Mouse (Mus musculus) R1 (cell line): ENCODE results near the gene Lce1b.

Experiments
- DNase-seq: peaks from one replicate; pipeline ENCODE4 v3.0.0-alpha.2; 2018; ENCODE audit warnings: low read depth, low spot score

Lce1b gene

DNA sequence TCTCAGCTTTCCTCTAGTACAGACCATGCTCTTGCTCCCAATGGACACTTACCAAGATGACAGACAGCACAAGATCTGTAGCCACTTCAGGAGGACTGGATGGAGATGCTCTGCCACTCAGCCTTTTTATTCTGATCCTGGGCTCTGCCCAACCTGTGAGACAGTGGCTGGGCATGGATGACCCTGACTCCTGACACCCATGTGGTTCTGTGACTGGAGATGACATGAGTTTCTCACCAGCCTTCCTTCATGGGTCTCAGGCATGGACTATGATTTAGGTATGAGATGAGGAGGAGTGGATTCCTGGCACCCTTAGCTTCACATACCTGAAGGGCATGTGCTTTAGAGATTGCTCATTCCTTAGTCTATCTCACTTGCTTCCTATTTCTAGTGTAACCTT lies at the start of gene Lce1b:
Lce1b (minus strand) TSS at position 101 of the 400 bp plus-strand sequence.
- no peak for DNase-seq

DNA sequence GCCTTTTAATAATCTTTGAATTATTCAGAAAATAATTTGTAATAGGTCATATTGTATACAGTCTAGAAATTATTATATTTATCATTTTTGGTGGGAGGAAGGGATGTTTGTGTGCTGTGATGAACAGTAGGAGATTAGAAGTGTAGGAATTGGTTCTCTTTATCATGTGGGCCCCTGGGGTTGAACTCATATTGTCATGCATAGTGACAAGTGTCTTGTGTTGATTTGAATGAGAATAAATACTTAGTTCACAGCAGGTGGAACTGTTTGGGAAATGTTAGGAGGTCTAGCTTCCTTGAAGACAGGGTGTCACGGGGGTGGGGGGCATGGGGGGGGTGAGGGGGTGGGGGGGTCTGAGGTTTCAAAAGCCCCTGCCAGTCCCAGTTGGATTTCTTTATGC lies 37.9 kb upstream of the Lce1b start:
- DNase-seq: peak; percentile 80

DNA sequence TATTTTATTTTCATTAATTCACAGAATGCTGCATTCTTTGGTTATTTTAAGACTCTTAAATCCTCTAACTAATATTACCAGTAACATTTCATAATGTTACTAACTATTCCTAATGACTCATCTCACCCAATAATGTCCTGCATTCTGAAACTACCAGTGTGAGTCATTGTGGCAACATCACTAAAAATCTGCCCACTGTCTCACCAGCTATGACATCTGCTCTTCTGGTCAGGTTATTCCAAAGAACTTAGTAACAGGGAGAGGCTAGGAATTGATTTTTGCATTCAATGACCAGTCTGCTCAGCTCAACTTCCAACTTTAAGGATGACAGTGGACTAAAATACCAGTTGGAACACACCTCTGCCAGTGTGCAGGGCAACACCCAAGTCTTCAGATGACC lies 35.0 kb upstream of the Lce1b start:
- DNase-seq: no peak

DNA sequence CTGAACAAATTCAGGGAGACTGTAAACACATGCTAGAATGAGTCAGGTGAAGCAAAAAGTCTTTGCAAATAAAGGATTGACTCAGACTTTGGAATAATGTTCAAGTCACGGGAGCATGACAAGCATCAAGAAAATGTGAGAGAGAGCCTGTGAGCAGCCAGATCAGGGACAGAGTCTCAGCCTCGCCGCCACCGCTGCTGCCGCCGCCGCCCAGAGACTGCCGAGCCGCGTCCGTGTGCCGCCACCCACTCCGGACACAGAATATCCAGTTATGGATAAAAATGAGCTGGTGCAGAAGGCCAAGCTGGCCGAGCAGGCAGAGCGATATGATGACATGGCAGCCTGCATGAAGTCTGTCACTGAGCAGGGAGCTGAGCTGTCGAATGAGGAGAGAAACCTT lies 32.4 kb upstream of the Lce1b start:
- peak; percentile 18 for DNase-seq

DNA sequence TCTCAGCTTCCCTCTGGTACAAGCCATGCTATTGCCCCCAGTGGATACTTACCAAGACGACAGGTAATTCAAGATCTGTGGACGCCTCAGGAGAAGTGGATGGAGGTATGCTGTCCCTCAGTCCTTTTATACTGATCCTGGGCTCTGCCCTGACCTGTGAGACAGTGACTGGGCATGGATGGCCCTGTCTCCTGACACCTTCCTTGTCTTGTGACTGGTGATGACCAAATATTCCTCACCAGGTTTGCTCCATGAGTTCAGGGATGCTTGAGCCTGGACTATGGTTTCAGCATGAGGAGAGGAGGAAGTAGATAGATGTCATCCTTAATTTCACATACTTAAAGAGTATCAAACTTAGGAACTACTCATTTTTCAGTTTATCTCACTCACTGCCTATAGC lies 30.4 kb upstream of the Lce1b start, which contains the start of gene Lce1d:
Lce1d (minus strand) TSS at position 101 of the 400 bp plus-strand sequence.
- no peak for DNase-seq

DNA sequence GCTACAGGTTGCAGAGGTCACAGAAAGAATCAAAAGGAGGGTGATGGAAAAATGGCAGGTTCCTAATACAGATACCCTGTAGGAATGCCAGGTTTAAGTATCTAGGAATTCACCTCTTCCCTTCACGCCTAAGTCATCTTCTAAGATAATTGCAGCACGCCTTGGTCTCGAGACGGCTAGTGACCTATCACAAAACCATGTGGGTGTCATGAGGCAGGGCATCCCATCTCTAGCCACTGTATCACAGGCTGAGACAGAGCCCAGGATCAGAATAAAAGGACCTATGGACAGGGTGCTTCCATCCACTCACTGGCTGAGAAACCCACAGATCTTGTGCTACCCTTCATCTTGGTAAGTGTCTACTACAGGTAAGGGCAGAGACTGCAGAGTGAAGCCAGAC lies 22.2 kb upstream of the Lce1b start, which contains the start of gene Lce1c:
Lce1c (plus strand) TSS at position 301 of the 400 bp plus-strand sequence.
- no peak for DNase-seq

DNA sequence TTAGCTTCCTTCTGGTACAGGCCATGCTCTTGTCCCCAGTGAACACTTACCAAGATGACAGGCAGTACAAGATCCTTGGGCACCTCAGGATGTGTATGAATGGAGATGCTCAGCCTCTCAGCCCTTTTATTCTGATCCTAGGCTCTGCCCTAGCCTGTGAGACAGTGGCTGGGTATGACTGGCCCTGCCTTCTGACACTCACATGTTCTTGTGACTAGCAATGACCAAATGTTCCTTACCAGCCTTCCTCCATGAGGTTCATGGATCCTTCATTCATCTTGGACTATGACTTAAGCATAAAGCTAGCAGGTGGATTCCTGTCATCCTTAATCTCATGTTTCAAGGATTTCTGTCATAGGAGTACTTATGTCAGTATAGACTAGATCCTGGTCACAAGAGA lies 13.5 kb upstream of the Lce1b start, which contains the start of gene Lce1a2:
Lce1a2 (minus strand) TSS at position 101 of the 400 bp plus-strand sequence.
- DNase-seq: no peak

DNA sequence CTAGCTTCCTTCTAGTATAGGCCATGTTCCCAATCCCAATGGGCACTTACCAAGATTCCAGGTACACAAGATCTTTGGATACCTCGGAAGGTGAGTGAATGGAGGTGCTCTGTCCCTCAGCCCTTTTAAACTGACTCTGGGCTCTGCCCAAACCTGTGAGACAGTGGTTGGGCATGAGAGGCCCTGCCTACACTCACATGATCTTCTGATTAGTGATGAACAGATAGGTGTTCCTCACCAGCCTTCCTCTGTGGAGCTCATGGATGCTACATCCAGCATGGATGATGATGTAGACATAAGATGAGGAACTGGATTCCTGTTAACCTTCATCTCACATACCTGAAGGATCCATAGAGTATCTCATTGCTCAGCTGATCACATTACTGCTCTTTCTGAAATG lies 8.5 kb downstream of the Lce1b start, which contains the start of gene Lce1a1:
Lce1a1 (minus strand) TSS at position 101 of the 400 bp plus-strand sequence.
- no peak for DNase-seq

DNA sequence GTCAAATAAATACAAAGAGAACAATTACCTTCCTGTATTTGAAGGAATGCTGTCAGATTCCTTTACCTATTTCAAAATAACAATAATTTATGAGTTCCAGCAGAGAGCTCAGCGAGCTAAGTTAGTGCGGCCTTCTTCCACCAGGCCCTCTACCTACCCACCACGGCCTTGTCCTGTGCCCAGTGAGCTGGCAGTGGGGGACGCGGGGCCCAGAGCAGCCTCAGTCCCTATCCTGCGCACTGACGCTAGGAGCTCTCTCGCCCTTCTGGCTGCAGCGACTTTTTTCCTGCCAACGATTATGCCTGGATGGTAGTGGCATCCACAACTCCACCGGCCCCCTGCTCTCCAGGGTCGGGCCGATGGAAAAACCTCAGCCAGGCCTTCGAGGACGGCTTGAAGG lies 16.9 kb downstream of the Lce1b start:
- no peak for DNase-seq

DNA sequence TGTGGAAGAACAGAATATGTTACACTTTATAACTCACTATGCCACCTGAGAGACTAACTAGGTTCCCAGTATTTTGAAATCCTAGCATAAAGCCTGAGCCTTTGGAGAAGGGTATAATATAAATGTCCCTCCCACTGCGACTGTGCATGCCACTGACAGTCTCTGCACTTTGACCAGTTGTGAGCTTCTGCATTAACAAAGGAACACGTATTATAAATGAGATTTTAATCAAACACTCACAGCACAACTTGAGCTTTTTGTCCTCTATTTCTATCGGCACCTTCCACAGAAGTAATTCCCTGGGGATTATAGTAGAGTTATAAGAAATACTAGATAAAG lies 18.1 kb downstream of the Lce1b start:
- DNase-seq: no peak

DNA sequence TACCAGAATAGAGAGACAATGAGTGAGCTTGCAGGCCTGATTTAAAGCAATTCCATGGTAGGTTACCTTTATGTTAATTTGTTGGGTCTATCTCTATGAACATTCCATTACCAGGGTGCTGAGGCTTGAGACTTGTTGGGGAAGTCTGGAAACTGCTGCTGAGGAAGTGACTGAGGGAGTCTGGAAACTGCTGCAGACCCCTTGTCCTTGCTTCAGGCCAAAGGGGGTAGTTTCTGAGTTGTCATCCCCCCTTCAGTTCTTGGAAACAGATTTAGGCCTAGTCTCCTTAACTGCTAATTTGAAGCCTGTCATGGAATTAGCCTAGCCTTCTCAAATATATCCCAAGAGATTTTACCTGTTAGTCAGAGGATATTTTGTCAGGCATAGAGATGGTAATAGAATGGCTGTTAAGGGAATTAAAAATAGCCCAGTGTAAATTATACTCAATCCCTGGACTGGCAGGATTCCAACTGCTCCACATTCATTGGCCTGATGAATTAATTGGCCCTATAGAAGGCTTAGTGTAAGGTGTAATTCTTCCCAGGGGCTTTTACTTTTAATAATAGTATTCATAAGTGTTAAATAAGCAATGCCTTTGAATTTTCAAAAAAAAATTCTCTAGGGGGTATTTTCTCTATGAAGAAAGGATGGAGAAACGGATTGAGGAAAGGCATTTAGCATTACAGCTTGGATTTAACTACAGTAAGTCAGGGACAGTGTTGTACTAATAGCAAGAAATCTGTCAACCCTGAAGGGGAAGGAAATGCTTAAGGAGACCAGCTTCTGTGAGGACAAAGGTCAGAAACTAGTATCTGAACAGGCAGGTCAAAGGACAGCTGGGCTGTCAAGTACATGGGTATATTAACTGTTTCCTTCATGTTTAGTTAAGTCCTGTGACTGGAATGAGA lies 18.7 kb downstream of the Lce1b start:
- no peak for DNase-seq

DNA sequence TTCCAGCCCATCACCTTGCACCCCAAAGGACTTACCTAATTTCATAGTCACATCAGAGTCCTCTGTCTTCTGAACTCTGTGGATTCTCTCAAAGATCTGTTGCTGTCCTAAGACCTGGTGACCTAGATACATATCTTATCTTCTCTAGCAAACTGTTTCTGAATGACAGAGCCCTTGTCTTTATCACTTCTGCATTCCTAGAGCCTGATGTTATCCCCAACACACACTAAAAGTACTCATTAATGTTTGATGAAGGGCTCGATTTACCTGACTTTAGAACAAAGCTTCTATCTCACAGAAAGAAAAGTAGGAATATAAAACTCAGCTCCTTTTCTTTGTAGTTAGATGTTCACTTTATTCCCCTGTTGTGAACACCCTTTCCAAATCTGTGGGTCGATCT lies 35.2 kb downstream of the Lce1b start, which contains the start of gene Lce6a:
Lce6a (minus strand) TSS at position 101 of the 400 bp plus-strand sequence.
- no peak for DNase-seq

DNA sequence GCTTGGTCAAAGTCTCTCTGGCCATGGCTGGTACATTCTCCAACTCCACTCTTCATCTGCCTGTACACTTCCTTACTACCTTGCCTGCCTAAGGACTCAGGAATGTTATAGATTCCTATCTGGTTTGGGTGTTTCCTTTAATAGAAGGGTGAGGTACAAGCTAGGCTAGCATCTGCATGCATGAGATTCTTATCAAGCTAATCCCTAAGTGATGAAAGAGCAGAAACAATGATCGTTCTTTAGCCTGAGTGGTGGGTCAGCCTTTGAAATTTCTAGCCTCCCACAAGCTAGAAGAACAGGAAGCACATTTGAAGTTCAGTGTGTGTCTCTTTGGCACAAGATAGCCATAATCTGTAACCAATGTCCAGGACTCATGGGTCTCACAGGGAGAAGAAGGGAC lies 46.9 kb downstream of the Lce1b start:
- DNase-seq: no peak

DNA sequence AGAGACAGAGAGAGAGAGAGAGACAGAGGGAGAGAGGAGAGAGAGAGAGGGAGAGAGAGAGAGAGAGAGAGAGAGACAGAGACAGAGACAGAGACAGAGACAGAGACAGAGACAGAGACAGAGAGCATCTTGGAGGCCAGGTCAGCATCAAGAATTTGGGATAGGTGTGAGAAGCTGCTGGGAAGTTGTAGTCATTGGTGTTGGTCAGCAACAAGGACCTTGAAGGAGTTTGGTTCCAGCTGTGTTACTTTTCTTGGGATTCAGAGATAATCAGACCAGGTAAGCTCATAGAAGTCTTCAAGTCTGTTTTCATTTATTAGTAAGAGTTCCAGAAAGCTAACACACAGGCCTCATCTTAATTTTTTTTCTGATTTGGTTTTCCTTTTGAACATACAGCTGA lies 49.3 kb downstream of the Lce1b start, which contains the start of gene 2210017I01Rik:
2210017I01Rik (minus strand) TSS at position 101 of the 400 bp plus-strand sequence.
- DNase-seq: no peak
